Mouse (Mus musculus): ENCODE results near the gene Mbnl1.

Mbnl1 gene

DNA sequence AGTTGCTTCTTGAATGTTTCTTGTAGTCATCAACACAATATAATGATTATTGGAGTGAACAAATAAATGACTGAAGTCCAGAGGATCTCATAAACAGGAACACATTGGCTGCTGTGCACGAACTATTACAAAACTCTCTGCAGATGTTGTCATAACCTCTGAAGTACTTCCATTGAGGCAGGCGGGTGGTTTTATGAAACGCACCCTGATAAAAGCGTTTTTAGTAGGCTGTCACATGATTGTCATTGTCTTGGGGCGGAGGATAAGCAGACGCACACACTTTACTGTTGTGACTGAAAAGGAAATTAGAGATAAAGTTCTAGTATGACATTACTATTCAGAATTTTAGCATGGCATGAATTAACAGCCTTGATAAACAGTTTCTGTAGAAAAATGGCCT lies 131.6 kb downstream of the Mbnl1 start:
- DNase-seq (ENCODE audit: extremely low read depth, low read depth) = peak; percentile 37

DNA sequence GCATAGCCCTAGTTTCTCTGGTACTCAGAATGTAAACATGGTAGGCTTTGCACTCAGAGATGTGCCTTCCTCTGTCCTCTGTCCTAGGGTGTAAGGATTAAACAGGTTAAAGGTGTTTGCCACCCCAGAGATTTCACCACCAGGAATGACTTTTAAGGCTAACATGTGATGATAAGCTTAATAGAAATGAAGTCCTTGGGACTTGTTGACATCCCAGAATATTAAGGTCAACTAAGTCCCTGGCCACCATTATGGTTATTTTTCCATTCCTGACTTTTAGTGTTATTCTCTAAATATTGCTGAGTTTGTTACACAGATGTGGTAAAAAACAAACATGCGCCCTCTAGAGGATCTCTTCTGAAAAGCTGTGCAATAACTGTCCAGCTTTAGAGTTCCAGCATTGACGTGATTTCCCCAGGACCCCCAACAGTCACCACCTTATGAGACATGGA lies 136.3 kb downstream of the Mbnl1 start:
- DNase-seq (ENCODE audit: extremely low read depth, low read depth) = no peak

DNA sequence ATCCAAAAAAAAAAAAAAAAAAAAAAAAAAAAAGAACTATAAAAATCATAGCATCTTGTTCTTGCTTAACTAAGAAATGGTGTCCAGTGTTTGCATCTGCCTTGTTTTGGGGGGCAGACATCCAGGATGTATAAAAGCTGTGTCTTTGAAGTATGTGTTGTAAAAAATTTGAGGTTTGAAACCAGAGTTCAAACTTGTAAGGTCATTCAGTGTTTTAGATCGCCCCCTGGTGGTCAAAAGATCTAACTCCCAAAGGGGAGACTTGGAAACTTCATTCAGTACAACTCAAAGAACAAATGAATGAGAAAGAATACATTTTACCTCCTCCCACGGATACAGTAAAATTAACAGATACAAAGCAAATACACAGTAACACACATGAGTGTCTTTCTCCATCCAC lies 139.2 kb downstream of the Mbnl1 start:
- DNase-seq (ENCODE audit: extremely low read depth, low read depth) = peak; percentile 49

DNA sequence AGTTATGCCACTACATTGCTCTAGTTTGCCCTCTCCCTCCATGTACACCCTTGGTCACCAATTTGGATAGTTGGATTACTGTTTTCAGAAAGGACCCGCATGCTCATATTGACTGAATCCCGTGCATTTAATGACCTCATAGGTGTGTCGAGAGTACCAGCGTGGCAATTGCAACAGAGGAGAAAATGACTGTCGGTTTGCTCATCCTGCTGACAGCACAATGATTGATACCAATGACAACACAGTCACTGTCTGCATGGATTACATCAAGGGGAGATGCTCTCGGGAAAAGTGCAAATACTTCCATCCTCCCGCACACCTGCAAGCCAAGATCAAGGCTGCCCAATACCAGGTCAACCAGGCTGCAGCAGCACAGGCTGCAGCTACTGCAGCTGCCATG lies 140.5 kb downstream of the Mbnl1 start:
- no peak for DNase-seq (ENCODE audit: extremely low read depth, low read depth)

DNA sequence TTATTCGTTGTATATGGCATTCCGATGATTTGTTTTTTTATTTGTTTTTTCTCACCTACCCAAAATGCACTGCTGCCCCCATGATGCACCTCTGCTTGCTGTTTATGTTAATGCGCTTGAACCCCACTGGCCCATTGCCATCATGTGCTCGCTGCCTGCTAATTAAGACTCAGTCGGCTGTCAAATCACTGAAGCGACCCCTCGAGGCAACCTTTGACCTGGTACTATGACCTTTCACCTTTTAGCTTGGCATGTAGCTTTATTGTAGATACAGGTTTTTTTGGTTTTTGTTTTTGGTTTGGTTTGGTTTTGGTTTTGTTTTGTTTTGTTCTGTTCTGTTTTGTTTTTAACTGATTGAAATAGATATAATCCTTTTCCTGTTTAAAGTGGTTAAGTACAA lies 141.9 kb downstream of the Mbnl1 start:
- no peak for DNase-seq (ENCODE audit: extremely low read depth, low read depth)

DNA sequence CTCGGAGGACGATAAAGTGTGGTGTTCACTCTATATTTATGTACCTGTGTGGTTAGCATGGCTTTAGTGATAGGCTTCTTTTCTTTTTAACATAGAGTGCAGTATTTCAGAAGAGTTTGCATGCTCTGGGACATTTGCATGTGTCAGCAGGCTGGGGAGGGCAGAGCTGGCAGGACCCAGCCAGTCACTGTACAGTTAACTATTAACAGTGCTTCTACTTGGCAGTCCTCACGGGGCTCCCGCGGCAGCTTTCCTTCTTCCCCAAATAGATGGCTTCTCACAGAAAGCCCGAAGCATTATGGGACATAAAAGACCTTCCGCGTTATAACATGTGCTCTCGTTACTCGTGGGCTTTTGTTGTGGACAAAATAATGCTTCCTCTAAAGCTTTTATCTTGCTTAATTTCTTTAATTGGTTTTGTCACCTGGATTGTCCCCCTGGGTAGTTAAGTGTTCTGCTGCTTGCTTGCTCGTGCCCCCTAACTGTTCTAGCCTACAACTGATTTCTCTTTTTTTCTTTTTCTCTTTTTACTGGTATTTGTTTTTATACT lies 142.5 kb downstream of the Mbnl1 start:
- no peak for DNase-seq (ENCODE audit: extremely low read depth, low read depth)

DNA sequence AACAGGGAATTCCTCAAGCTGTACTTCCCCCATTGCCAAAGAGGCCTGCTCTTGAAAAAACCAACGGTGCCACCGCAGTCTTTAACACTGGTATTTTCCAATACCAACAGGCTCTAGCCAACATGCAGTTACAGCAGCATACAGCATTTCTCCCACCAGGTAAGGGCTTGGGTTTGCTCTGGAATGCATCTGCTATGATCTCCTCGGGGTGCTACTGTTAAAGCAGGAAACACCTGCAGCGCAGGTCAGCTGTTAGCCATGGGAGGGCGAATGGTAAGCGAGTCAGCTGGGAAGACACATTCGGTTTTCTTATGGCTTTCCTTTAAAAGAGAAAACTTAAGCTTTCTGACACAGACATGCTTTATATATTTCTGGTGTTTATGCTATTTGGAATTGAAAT lies 143.0 kb downstream of the Mbnl1 start:
- no peak for DNase-seq (ENCODE audit: extremely low read depth, low read depth)

DNA sequence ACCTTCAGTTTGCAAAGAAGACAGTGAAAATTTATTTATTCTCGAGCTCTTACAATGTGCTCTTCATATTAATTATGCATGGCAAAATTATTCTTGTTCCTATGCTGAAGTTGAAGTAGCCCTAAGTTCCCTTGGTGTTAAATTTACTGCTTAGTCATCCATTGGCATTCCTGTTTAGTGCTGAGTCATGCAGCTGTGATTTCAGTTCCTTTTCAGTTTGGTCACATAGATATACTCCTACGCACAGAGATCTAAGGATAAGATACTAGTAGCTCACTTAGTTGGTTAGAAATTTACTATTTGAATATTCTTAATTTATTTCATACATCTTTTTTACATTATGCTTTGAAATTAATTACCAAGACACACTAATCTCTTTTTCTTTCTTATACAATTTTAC lies 143.5 kb downstream of the Mbnl1 start:
- no peak for DNase-seq (ENCODE audit: extremely low read depth, low read depth)

DNA sequence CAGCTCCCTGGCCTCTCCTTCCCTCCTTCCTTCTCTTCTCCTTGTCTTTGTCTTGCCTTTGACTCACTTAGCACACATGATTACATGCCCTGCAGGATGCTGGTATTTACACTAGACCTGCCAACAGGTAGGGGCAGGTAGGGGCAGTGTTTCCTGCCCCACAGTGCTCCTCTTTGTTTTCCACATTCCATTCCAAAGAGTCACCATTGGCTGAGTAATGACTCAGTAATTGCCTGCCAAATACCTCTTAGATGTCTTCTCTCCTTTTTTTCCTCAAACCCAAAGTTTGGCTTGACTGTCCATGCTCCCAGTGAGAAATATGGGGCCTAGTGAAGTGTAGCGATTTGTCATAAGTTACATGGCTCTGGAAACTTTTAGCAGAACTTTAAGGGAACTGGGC lies 145.0 kb downstream of the Mbnl1 start:
- no peak for DNase-seq (ENCODE audit: extremely low read depth, low read depth)

DNA sequence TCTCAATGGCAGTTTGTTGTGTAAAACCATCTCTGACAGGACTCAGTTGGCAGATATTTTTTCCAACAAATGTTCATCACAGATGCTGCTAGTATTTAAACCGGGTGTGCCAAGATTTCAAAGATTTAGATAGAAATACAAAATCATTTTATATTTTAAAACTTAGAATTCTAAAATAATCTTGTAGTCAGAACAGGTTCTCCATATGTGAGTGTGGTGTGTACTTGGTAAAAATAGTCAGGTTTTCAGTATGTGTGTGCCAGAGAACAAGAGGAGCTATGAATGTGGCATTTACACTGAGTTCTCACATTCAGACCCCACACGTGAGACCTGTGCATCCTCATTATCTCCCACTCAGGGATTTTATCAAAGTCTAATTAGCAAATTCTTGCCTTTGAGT lies 147.6 kb downstream of the Mbnl1 start:
- DNase-seq (ENCODE audit: extremely low read depth, low read depth) = no peak

DNA sequence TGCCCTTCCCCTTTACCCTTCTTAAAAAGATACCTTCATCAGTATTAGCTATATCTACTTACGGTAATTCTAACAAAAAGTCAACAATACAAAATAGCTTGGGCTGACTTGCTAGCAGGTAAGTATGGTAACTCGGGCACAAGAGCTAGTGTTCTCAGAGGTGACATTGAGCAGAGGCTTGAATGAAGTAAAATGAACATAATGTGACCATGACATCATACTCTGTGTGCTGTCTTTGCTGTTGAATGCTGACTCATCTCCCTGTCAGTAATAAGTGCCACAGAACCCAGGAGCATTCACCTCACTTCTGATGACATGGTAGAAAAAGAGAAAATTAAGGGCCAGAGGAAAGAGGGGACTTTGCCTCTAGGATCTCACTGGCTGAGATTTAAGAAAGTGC lies 158.6 kb downstream of the Mbnl1 start:
- no peak for DNase-seq (ENCODE audit: extremely low read depth, low read depth)

DNA sequence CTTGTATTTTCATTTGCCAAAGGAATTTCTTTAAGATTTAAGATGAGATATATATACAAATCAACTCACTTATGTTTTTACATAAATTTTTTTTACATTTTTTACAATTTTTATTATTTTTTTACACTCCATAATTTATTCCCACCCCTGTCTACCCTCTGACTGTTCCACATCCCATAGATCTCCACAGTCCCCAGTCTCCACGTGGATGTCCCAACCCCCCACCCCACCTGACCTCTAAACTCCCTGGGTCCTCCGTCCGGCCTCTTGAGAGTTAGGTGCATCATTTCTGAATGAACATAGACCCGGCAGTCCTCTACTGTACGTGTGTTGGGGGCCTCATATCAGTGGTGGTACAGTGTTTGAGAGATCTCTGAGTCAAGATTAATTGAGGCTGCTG lies 159.1 kb downstream of the Mbnl1 start:
- no peak for DNase-seq (ENCODE audit: extremely low read depth, low read depth)

DNA sequence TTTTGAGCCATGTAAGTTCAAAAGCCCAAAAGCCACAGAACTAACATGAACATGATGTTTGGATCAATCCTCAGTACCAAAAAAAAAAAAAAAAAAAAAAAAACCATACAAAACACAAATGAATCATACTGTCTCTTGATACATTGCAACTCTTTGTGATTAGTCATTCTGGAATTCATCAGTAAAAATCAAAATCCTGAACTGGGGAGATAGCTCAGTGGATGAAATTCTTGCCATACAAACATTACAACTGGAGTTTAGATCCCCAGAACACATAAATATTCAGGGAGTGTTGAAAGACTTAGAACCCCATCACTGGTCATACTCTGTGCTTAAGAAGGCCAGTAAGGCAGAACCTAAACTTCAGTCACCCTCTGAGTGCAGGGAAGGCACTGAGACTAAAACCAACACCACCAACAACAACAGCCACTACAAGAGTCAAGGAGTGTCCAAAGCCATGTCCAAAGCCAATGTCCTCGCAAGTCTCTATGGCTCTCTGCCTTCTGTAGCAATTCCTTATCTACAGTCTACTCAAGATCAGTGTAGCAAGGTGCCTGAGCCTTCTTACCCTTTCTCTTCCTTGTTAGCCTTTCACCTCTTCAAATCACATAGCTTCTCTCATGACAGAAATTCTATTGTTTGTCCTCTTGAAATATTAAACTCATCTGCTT lies 160.3 kb downstream of the Mbnl1 start:
- no peak for DNase-seq (ENCODE audit: extremely low read depth, low read depth)

DNA sequence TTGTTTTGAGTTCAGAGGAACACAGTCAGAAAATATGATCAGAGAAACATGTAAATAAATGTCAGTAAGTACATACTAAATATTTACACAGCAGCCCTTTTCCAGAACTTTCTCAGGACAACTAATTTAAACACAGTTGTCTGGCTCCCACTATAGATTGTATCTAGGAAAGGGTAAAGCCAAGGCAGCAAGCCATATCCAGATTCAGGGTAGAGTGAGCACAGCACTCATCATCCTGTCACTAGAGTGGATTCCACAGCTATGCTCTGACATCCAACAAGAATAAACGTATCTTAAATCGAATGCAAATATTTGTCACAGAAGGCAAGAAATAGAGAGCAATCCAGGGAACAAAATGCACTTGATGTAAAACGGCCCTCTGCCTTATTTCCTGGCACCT lies 165.9 kb downstream of the Mbnl1 start:
- no peak for DNase-seq (ENCODE audit: extremely low read depth, low read depth)

DNA sequence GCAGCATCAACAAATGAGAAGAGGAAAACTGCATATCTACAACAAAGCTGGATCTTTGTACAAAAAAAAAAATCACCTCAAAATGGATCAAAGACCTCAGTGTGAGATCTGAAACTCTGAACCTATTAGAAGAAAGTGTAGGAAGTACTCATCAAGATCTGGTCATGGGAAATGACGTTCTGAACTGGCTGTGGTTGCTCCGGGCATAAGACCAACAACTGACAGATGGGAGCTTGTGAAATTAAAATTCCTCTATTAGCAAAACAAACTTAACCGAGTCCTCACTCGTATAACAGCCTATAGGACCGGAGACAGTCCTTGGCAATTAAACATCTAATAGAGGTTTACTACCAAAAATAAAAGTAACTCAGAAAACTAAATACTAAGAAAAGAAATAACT lies 166.5 kb downstream of the Mbnl1 start:
- DNase-seq (ENCODE audit: extremely low read depth, low read depth) = no peak

DNA sequence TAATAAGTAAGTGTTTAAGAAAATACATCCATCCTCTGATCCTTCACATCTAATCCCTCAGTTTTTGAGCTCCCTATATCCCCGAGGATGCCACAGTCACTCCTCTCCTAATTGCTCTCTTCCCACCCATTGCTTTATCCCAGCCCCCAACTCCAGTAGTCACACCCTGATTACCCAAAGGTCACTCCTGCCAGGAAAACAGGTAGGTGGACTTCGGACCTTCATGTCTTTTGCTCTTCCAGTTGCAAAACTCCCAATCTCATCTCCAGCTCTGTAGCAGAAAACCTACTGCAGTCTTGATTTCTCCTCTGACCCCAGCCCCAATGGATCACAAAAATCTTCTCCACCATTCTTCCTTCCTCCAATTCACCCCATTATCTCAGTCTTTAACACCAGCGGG lies 169.6 kb downstream of the Mbnl1 start:
- DNase-seq (ENCODE audit: extremely low read depth, low read depth) = no peak

DNA sequence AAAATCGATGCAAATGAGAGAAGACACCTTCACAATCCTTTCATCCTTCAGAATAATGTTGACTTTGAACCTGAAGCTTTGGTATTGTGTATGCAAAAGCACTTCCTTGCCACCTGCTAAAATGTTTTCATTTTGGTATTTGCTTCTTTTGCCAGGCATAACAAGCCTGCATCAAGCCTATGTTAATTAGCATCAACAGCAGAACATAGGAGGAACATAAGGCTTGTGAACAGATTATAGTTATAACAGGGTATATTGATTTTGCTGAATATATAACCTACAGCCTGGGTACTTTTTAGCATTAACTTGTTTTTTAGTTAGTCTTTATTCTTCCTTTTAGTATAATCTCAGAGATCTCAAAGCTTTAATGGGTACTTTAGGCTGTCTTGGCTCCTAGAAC lies 172.9 kb downstream of the Mbnl1 start:
- DNase-seq (ENCODE audit: extremely low read depth, low read depth) = no peak

DNA sequence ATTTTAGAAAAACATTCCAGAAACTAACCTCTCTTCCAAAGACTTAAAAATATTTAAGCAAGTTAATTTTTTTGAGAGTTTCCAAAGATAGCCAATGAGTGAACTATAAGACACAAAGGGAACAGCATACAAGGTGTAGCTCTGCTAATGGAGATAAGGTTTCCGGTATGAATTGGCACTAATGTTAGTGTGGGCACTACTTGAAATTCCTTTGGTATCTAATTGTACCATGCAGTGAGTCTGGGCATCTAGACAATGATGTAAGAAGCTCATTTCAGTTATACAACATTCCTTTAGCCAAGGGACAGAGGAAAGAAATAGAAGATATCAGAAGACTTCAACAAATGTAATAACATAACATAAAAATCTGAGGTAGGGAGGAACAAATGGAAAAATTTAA lies 175.7 kb downstream of the Mbnl1 start:
- no peak for DNase-seq (ENCODE audit: extremely low read depth, low read depth)

DNA sequence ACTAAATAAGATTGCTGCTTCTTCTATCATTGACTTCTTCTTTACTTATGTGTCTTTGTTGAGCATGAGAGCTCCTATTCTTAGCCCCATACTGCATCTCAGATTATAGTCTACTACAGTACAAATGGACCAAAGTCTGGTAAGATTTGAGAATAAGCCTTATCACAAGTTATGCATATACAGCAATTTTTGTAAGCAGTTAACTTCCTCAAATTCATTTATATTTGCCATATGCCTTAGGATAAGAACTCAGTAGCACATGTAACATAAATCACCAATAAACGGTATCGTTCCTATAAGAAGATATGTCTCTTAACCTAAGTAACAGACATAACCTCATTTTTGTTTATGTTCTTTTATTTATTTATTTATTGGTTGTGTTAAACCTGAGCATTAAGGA lies 188.1 kb downstream of the Mbnl1 start:
- peak; percentile 36 for DNase-seq (ENCODE audit: extremely low read depth, low read depth)

Measured in MEL-GATA-1-ER (cell line).